Mouse (Mus musculus): ENCODE results near the gene Man1c1. TPM values are rescaled to one million over a fixed set of nuclear protein-coding genes. Genes with fewer than 3 reads are reported as not detected.

Man1c1 gene
- polyA plus RNA-seq, 1 experiment from 2014 or later: 2.4 TPM

DNA sequence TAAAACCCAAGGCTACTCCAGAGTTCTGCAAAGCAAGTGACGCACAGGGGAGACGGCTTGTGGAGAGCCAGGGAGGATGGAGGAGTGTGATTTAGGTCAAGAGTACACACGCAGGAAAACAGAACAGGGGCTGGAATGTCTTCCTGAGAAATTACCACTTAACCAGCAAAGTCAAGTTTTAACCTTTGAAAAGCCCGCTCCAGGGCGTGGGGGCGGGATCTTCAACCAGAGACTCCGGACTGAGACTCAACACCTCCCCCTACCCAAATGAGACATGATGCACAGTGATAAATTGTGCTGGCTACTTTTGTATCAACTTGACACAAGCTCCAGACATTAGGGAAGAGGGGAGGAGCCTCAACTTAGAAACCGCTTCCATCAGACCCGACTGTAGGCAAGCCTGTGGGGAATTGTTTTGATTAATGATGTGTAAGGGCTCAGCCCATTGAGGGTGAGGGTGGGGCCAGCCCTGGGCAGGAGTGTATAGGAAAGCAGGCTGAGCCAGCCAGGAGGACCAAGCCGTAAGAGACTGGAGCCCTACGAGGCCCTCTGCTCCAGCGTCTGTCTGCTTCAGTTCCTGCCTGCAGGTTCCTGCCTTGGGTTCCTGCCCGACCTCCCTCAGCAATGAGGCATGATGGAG, 17.9 kb downstream of the Man1c1 start:
- H3K4me2 ChIP-seq: no peak overlapping the region
- no peaks in the 10 kb centered on the region for H3K27me3 ChIP-seq
- 76% methylated on average over 13 of the region's 13 CpGs for whole genome bisulfite sequencing
- H3K9ac ChIP-seq: no peak overlapping the region
- peaks cover 27% of the 10 kb centered on the region for H3K4me1 ChIP-seq
- H3K4me3 ChIP-seq: no peak overlapping the region
- no peak for ATAC-seq (ENCODE audit: insufficient number of reproducible peaks, insufficient read depth, low FRiP score, low TSS enrichment, low read depth)
- H3K9me3 ChIP-seq: peaks cover 6% of the 10 kb centered on the region; the same call in 1 of the 2 replicates
- no peak overlapping the region for H3K27ac ChIP-seq
- no peaks in the 10 kb centered on the region for H3K36me3 ChIP-seq

DNA sequence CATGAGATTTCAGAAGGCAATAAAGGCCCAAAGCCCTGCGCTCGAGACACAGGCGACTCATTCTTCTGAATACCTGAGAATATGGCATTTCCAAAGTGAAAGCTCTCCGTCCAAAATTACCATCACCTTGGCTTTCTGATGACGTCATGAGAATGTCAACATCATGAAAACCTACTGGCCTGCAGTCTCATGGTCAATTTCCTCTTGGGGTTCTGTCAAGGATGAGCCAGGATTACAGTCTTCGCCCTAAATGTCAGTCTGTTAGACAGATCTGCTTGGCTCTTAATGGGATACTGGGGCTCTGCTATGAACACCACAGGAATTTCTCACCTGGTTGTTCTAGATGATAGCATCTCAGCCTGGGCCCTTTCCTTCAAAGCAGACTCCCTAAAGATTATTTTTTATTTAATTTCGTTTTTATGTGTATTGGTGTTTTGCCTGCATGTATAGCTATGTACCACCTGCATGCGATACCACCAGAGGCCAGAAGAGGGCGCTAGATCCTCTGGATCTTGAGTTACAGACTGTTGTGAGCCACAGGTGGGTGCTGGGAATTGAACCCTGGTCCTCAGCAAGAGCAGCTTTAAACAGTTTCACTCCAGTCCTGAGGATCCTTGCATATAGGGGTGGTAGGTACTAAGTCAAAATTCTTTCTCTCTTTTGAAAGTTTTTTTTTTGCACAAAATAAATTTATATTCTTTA, 19.3 kb downstream of the Man1c1 start:
- no peak overlapping the region for H3K4me3 ChIP-seq
- H3K9me3 ChIP-seq: peaks cover 6% of the 10 kb centered on the region; the same call in 1 of the 2 replicates
- H3K27ac ChIP-seq: no peak overlapping the region
- no peak for ATAC-seq (ENCODE audit: insufficient number of reproducible peaks, insufficient read depth, low FRiP score, low TSS enrichment, low read depth)
- H3K4me1 ChIP-seq: peaks cover 27% of the 10 kb centered on the region
- no peaks in the 10 kb centered on the region for H3K36me3 ChIP-seq
- WGBS: 84% methylated on average over 9 of the region's 9 CpGs
- H3K27me3 ChIP-seq: no peaks in the 10 kb centered on the region
- H3K4me2 ChIP-seq: no peak overlapping the region
- H3K9ac ChIP-seq: no peak overlapping the region

DNA sequence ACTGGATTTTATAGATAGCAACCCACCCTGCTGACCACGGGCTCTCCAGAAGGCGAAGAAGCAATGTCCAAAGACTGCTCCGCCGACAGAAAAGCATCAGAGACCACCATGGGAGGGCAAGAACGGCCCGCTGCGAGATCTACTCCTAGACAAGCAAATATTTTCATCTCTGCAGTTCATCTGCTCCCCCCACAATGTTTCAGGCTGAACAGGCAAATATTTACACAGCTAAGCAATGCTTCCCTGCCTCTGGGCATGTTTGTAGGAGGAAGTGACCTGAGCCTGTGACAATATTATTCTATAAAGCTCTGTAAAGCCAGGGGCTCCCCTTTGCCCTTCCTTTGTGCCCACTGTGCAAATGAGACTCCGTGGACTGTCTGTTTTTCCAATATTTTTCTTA, 20.2 kb downstream of the Man1c1 start:
- WGBS: 59% methylated on average over 8 of the region's 8 CpGs
- H3K4me3 ChIP-seq: no peak overlapping the region
- peak overlapping the region; percentile 79 for H3K27ac ChIP-seq
- peak overlapping the region; percentile 37; the same call in 1 of the 2 replicates for H3K4me2 ChIP-seq
- no peaks in the 10 kb centered on the region for H3K27me3 ChIP-seq
- peaks cover 27% of the 10 kb centered on the region for H3K4me1 ChIP-seq
- peaks cover 6% of the 10 kb centered on the region; the same call in 1 of the 2 replicates for H3K9me3 ChIP-seq
- H3K9ac ChIP-seq: no peak overlapping the region
- ATAC-seq (ENCODE audit: insufficient number of reproducible peaks, insufficient read depth, low FRiP score, low TSS enrichment, low read depth): no peak
- H3K36me3 ChIP-seq: no peaks in the 10 kb centered on the region

GRCm38 (mm10) chr4:134683008-134683407, 21.1 kb downstream of the Man1c1 start:
- Histone ChIP-seq H3K4me3 (no peak overlapping the region), H3K9me3 (peaks cover 6% of the 10 kb centered on the region; the same call in 1 of the 2 replicates), H3K9ac (peak overlapping the region; percentile 32; the same call in 1 of the 2 replicates), H3K27me3 (no peaks in the 10 kb centered on the region), H3K27ac (peak overlapping the region; percentile 79), H3K36me3 (no peaks in the 10 kb centered on the region), H3K4me1 (peaks cover 27% of the 10 kb centered on the region), H3K4me2 (peak overlapping the region; percentile 37)
- ATAC-seq (ENCODE audit: insufficient number of reproducible peaks, insufficient read depth, low FRiP score, low TSS enrichment, low read depth): 0 out of 2 replicates have a peak, but pooled peaks have one; percentile 52
- WGBS: 23% methylated on average over 13 of the region's 13 CpGs

DNA sequence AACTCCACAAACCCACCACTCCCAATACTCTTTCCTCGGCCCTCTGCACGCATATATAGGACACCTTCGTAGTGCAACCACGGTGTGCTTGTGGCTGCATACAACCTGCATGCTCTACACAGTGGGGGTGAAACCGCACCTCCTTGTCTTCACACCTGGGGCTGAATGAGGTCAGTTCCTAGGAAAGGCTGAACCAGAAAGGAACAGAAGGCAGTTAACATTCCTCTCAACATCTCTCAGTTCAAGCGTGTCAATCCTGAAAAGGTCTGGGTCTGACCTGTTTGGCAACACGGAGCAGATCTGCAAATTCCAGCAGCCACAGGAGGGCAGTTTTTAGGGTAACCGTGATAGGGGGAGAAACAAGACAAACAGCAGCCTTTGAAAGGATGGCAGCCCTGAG, 21.7 kb downstream of the Man1c1 start:
- 0 out of 2 replicates have a peak overlapping the region, but pooled peaks have one; percentile 32 for H3K9ac ChIP-seq
- H3K4me2 ChIP-seq: peak overlapping the region; percentile 37
- H3K4me3 ChIP-seq: no peak overlapping the region
- ATAC-seq (ENCODE audit: insufficient number of reproducible peaks, insufficient read depth, low FRiP score, low TSS enrichment, low read depth): no peak
- peaks cover 33% of the 10 kb centered on the region for H3K4me1 ChIP-seq
- no peaks in the 10 kb centered on the region for H3K36me3 ChIP-seq
- 65% methylated on average over 8 of the region's 8 CpGs for WGBS
- no peaks in the 10 kb centered on the region for H3K27me3 ChIP-seq
- peak overlapping the region; percentile 79 for H3K27ac ChIP-seq
- peaks cover 6% of the 10 kb centered on the region; the same call in 1 of the 2 replicates for H3K9me3 ChIP-seq

DNA sequence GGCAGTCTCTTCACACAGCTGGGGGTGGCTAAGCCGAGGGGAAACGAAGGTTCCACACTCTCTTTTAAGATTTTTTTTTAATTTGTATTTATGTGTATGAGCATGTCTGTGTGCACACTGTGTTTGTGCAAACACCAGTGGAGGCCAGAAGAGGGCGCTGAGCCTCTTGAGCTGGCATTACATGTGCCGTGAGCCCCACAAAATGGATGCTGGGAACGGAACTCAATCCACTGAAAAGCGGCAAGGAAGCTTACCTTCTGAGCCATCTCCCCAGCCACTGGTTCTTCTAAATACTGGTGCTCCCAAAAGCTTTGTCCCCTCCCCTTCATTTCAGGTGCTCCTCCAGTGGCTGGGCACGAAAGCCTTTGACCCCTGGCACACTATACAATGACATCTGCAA, 22.3 kb downstream of the Man1c1 start:
- H3K36me3 ChIP-seq: no peaks in the 10 kb centered on the region
- H3K4me1 ChIP-seq: peaks cover 34% of the 10 kb centered on the region
- H3K27ac ChIP-seq: 0 out of 2 replicates have a peak overlapping the region, but pooled peaks have one; percentile 79
- H3K4me3 ChIP-seq: no peak overlapping the region
- peaks cover 6% of the 10 kb centered on the region; the same call in 1 of the 2 replicates for H3K9me3 ChIP-seq
- no peak for ATAC-seq (ENCODE audit: insufficient number of reproducible peaks, insufficient read depth, low FRiP score, low TSS enrichment, low read depth)
- 85% methylated on average over 7 of the region's 7 CpGs for WGBS
- H3K4me2 ChIP-seq: no peak overlapping the region
- no peak overlapping the region for H3K9ac ChIP-seq
- H3K27me3 ChIP-seq: no peaks in the 10 kb centered on the region

- H3K36me3 ChIP-seq: no peaks in the 10 kb centered on the region
- peaks cover 18% of the 10 kb centered on the region for H3K4me1 ChIP-seq
- H3K9me3 ChIP-seq: no peaks in the 10 kb centered on the region
- H3K27me3 ChIP-seq: no peaks in the 10 kb centered on the region
- no peak overlapping the region for H3K9ac ChIP-seq
- H3K4me2 ChIP-seq: no peak overlapping the region
- H3K27ac ChIP-seq: no peak overlapping the region
- H3K4me3 ChIP-seq: no peak overlapping the region
- no peak for ATAC-seq (ENCODE audit: insufficient number of reproducible peaks, insufficient read depth, low FRiP score, low TSS enrichment, low read depth)
- WGBS: 40% methylated on average over 17 of the region's 17 CpGs
Measured at GRCm38 (mm10) chr4:134677556-134678508, 26.3 kb downstream of the Man1c1 start.

DNA sequence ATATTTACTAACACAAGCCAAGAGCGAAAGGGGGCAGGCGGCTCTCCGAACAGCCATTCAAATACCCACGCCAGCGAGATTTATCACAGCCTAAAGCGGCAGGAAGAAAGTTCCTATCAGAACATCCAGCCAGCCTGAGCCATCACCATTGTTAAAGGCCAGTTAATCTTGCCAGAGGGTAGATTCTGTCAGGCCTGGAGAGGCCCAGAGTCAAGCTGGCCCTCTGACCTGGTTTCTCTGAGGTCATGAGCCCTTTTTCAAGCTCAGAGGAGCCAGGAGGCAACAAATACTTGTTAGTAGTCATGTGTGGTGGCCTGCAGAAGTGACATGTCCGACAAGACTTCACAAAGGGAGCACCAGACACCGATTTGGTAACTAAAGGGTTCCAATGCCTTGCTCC, 28.3 kb downstream of the Man1c1 start:
- ATAC-seq (ENCODE audit: insufficient number of reproducible peaks, insufficient read depth, low FRiP score, low TSS enrichment, low read depth): no peak
- H3K4me3 ChIP-seq: no peak overlapping the region
- H3K9ac ChIP-seq: no peak overlapping the region
- H3K27me3 ChIP-seq: no peaks in the 10 kb centered on the region
- no peaks in the 10 kb centered on the region for H3K36me3 ChIP-seq
- peaks cover 23% of the 10 kb centered on the region for H3K4me1 ChIP-seq
- WGBS: 34% methylated on average over 8 of the region's 8 CpGs
- H3K4me2 ChIP-seq: no peak overlapping the region
- no peaks in the 10 kb centered on the region for H3K9me3 ChIP-seq
- no peak overlapping the region for H3K27ac ChIP-seq

DNA sequence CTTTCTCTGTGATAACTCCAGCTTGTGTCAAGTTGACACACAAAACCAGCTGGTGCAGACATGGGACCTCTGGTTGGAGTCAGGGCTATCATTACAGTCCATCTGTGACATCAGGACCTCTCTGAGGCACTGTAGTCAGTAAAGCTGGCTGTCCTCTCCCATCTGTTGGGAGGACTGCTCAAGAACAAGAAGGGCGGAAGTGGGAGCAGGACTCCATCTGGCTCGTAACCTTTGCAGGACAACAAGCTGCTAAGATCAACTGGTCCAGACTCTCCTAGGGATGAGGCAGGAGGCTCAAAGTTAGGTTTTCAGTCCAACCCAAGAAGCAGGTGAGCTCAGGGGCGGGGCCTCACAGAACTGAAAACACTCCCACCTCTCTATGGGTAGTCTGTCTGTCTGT, 29.1 kb downstream of the Man1c1 start:
- ATAC-seq (ENCODE audit: insufficient number of reproducible peaks, insufficient read depth, low FRiP score, low TSS enrichment, low read depth): no peak
- no peak overlapping the region for H3K9ac ChIP-seq
- H3K9me3 ChIP-seq: no peaks in the 10 kb centered on the region
- H3K4me1 ChIP-seq: peaks cover 27% of the 10 kb centered on the region
- no peak overlapping the region for H3K27ac ChIP-seq
- no peak overlapping the region for H3K4me2 ChIP-seq
- H3K4me3 ChIP-seq: no peak overlapping the region
- WGBS: 83% methylated on average over 3 of the region's 3 CpGs
- no peaks in the 10 kb centered on the region for H3K36me3 ChIP-seq
- no peaks in the 10 kb centered on the region for H3K27me3 ChIP-seq

DNA sequence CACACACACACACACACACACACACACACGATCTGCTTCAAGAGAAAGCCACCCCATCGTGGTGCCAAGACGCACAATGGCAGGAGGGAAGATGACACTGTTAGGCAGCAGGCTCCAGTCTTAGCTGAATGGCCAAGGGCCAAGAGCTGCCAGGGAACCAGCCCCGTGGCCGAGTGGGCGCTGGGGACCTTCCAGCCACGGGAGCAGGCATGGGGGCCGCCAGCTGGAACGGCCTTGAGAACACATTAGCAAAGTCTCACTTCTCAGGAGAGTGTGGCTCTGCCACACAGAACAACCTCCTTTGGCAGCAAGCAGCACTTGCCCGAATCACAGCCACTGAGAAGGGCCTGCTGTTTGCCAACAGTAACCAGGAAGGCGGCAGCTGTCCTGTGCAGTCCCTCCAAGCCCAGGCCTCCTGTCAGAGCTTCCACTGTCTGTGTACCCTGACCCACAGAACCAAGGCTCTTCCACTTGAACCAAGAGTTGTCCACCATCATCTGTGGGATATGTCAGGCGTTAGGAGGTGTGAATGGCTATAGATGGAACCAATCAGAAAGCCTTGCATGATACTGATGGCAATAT, 30.1 kb downstream of the Man1c1 start:
- no peak for ATAC-seq (ENCODE audit: insufficient number of reproducible peaks, insufficient read depth, low FRiP score, low TSS enrichment, low read depth)
- H3K27me3 ChIP-seq: no peaks in the 10 kb centered on the region
- H3K9me3 ChIP-seq: no peaks in the 10 kb centered on the region
- WGBS: 89% methylated on average over 12 of the region's 12 CpGs
- H3K4me3 ChIP-seq: no peak overlapping the region
- H3K4me2 ChIP-seq: no peak overlapping the region
- no peaks in the 10 kb centered on the region for H3K36me3 ChIP-seq
- peaks cover 37% of the 10 kb centered on the region for H3K4me1 ChIP-seq
- no peak overlapping the region for H3K27ac ChIP-seq
- no peak overlapping the region for H3K9ac ChIP-seq

- 92% methylated on average over 8 of the region's 8 CpGs for WGBS
- no peak overlapping the region for H3K4me3 ChIP-seq
- ATAC-seq (ENCODE audit: insufficient number of reproducible peaks, insufficient read depth, low FRiP score, low TSS enrichment, low read depth): no peak
- no peaks in the 10 kb centered on the region for H3K36me3 ChIP-seq
- H3K4me2 ChIP-seq: no peak overlapping the region
- no peak overlapping the region for H3K9ac ChIP-seq
- no peaks in the 10 kb centered on the region for H3K9me3 ChIP-seq
- H3K27me3 ChIP-seq: no peaks in the 10 kb centered on the region
- H3K27ac ChIP-seq: no peak overlapping the region
- H3K4me1 ChIP-seq: peaks cover 37% of the 10 kb centered on the region
Measured at GRCm38 (mm10) chr4:134673151-134673550, 30.9 kb downstream of the Man1c1 start.

Measured in embryonic facial prominence, embryonic 13.5 days (tissue).